Mouse (Mus musculus): ENCODE data around the gene Cyp4f15. TPM values are rescaled to one million over a fixed set of nuclear protein-coding genes. Genes with fewer than 3 reads are reported as not detected.

The Cyp4f15 gene
- polyA plus RNA-seq (2017; shearing (Covaris generic)) = not detected

DNA sequence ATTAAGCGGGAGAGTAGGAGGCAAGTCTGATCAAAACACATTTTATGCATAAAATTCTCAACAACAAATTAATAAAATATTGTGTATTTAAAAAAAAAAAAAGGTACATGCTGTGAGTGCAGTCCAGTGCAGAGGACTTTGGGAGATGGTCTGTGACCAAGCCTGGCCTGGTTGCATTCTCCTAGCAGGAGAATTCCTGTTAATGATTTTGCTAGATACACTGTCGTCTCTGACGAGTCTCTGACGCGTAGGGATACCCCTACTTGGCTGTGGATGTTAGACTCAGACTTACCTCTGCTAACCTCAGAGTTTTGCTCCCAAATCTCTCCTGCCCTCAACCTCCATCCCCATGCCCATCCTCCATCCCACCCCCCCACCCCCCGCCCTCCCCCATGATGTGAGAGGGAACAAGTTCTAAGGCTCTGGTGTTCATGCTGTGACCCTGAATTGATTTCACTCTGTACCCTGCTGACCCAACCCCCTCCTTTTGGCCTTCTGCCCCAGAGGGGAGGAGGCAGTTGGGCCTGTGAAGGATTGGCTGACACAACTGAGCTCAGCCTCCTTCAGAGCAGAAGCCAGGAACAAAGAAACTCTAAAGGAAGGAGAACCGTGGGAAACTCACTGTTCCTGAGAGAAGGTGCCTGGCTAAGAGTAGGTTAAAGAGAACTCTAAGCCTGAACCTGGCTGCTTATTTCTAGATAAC is at the start of gene Cyp4f15:
Gene Cyp4f15 (plus strand): TSS at position 580 of the 703 bp plus-strand sequence.

DNA sequence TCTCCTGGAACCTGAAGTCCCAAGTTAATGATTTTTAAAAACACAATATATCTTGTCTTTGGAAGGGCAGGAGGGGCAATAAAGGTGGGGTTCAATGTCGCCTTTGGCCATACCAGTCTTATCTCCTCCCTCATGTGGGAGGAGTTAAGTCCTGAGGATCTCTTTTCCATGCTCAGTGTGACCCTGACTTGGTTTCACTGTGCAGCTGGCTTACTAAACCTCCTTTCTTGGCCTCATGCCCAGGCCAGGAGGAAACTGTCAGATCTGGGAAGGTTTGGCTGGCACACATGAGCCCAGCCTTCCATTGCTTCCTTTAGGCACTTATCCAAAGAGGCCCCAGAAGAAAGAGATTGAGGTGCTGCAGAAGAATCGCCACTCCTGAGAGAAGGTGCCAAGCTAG is 26.7 kb upstream of the Cyp4f15 start, which contains the start of gene Cyp4f40:
Gene Cyp4f40 (plus strand): TSS at position 189 of the 400 bp plus-strand sequence.

Other genes starting within 250 kb of the Cyp4f15 start
- not detected for gene Cyp4f39, start 232.9 kb upstream of the Cyp4f15 start, polyA plus RNA-seq (2017; shearing (Covaris generic))
- 1.1 TPM for gene Cyp4f17, start 179.6 kb upstream of the Cyp4f15 start, polyA plus RNA-seq (2017; shearing (Covaris generic))
- gene Cyp4f16, start 149.1 kb upstream of the Cyp4f15 start, polyA plus RNA-seq (2017; shearing (Covaris generic)) = 6.3 TPM
- gene Cyp4f37, start 64.3 kb upstream of the Cyp4f15 start, polyA plus RNA-seq (2017; shearing (Covaris generic)) = not detected
- not detected for gene Cyp4f40, start 26.7 kb upstream of the Cyp4f15 start, polyA plus RNA-seq (2017; shearing (Covaris generic))
- gene Zfp871, start 102.7 kb downstream of the Cyp4f15 start, polyA plus RNA-seq (2017; shearing (Covaris generic)) = 42.9 TPM
- gene Zfp811, start 124.3 kb downstream of the Cyp4f15 start, polyA plus RNA-seq (2017; shearing (Covaris generic)) = not detected
- gene Zfp799, start 144.6 kb downstream of the Cyp4f15 start, polyA plus RNA-seq (2017; shearing (Covaris generic)) = 5.1 TPM
- 0.06 TPM for gene Zfp870, start 206.0 kb downstream of the Cyp4f15 start, polyA plus RNA-seq (2017; shearing (Covaris generic))
- not detected for gene Cyp4f14, start 231.7 kb downstream of the Cyp4f15 start, polyA plus RNA-seq (2017; shearing (Covaris generic))

Measured in naive thymus-derived CD4-positive, alpha-beta T cell, adult 5 months (primary cell).